Mouse (Mus musculus) CH12.LX (cell line): ENCODE measurements at regions not wholly inside any gene's neighbourhood (a gene's known extent, or its start where the extent isn't known, plus 50 kb on each side); places are given as distances from the start of the nearest gene placed in this dataset.

Experiments used
- DNase-seq: peaks from one replicate; pipeline ENCODE4 v3.0.0-alpha.2; 2013; ENCODE audit errors: extremely low read depth
- H3K27ac ChIP-seq: 2 replicates; pipeline ENCODE4 v1.5.1; 2012; ENCODE audit warnings: low read depth, mild to moderate bottlenecking, control low read depth, moderate library complexity; ENCODE audit not compliant: insufficient read depth
- H3K27me3 ChIP-seq: replicated peaks from 2 replicates; pipeline ENCODE3; 2012; ENCODE audit warnings: inconsistent platforms
- H3K36me3 ChIP-seq, 2 experiments: replicated peaks in 1 of 2; 2 replicates each; pipeline versions ENCODE3 to v1.6.1; 2012; ENCODE audit warnings: inconsistent platforms in 1 of 2, low read length in 1 of 2, mild to moderate bottlenecking in 1 of 2, mixed read lengths in 1 of 2, moderate library complexity in 1 of 2; ENCODE audit not compliant: control insufficient read depth in 1 of 2, insufficient read depth in 1 of 2
- H3K4me1 ChIP-seq, 2 experiments: 2 replicates each; pipeline ENCODE4 v1.6.1; 2012; ENCODE audit warnings: inconsistent platforms in 1 of 2, moderate library complexity in 1 of 2; ENCODE audit not compliant: insufficient read depth in 2 of 2, control insufficient read depth in 1 of 2
- H3K4me2 ChIP-seq: 2 replicates; pipeline ENCODE4 v1.6.1; 2012; ENCODE audit warnings: low read depth, mild to moderate bottlenecking, control low read depth; ENCODE audit not compliant: poor library complexity, insufficient read depth, severe bottlenecking
- H3K4me3 ChIP-seq, 3 experiments: fragments of 150-350 bp in 1 of 3; sonication (generic) in 1 of 3; replicated peaks in 1 of 3; 2 replicates each; pipeline versions ENCODE3 to v1.5.1; 2011 to 2012; ENCODE audit warnings: low read depth in 2 of 3, low read length in 2 of 3, mild to moderate bottlenecking in 2 of 3, moderate library complexity in 2 of 3, control low read depth in 1 of 3, improper control_type of control experiment in 1 of 3, inconsistent platforms in 1 of 3, mixed read lengths in 1 of 3; ENCODE audit not compliant: poor library complexity in 1 of 3
- H3K79me2 ChIP-seq: replicated peaks from 2 replicates; pipeline ENCODE4 v1.6.1; 2012; ENCODE audit warnings: mild to moderate bottlenecking, moderate library complexity; ENCODE audit not compliant: control insufficient read depth, poor library complexity, insufficient read depth, severe bottlenecking; ENCODE audit errors: extremely low read depth
- H3K9ac ChIP-seq: 2 replicates; pipeline ENCODE4 v1.6.1; 2012; ENCODE audit warnings: low read depth, mild to moderate bottlenecking, control low read depth, moderate library complexity; ENCODE audit not compliant: insufficient read depth
- H3K9me3 ChIP-seq: replicated peaks from 2 replicates; pipeline ENCODE3; 2012; ENCODE audit warnings: low read length, inconsistent platforms, mixed read lengths
- CHD2 ChIP-seq: IDR thresholded peaks from 2 replicates; pipeline ENCODE4 v1.6.1; 2011; ENCODE audit warnings: low read length, improper control_type of control experiment
- CTCF ChIP-seq, 2 experiments: IDR thresholded peaks in 1 of 2; conservative IDR thresholded peaks in 1 of 2; 2 replicates each; pipeline ENCODE4 v1.5.1; 2011 to 2012; ENCODE audit warnings: low read depth in 2 of 2, low read length in 2 of 2, improper control_type of control experiment in 1 of 2, inconsistent platforms in 1 of 2, mild to moderate bottlenecking in 1 of 2, moderate library complexity in 1 of 2
- ELF1 ChIP-seq: IDR thresholded peaks from 2 replicates; pipeline ENCODE4 v1.6.1; 2014; ENCODE audit warnings: low read depth, mild to moderate bottlenecking, inconsistent platforms, low read length, improper control_type of control experiment
- ETS1 ChIP-seq: conservative IDR thresholded peaks from 2 replicates; pipeline ENCODE4 v1.6.1; 2012; ENCODE audit warnings: low read depth, mild to moderate bottlenecking, inconsistent platforms, low read length, improper control_type of control experiment, moderate library complexity
- HCFC1 ChIP-seq: IDR thresholded peaks from 2 replicates; pipeline ENCODE4 v1.6.1; 2012; ENCODE audit warnings: low read depth, mild to moderate bottlenecking, inconsistent platforms, low read length, improper control_type of control experiment
- JUND ChIP-seq: conservative IDR thresholded peaks from 2 replicates; pipeline ENCODE4 v1.6.1; 2011; ENCODE audit warnings: low read depth, low read length, improper control_type of control experiment
- KAT2A ChIP-seq: IDR thresholded peaks from 2 replicates; pipeline ENCODE4 v1.6.1; 2012; ENCODE audit warnings: low read length, improper control_type of control experiment, inconsistent platforms; ENCODE audit not compliant: insufficient replicate concordance
- MAFK ChIP-seq: IDR thresholded peaks from 2 replicates; pipeline ENCODE4 v1.6.1; 2011; ENCODE audit warnings: low read length, improper control_type of control experiment; ENCODE audit not compliant: insufficient replicate concordance
- MAX ChIP-seq: IDR thresholded peaks from 2 replicates; pipeline ENCODE4 v1.6.1; 2011; ENCODE audit warnings: low read length, improper control_type of control experiment
- NELFE ChIP-seq: IDR thresholded peaks from 2 replicates; pipeline ENCODE4 v1.6.1; 2011; ENCODE audit warnings: low read depth, low read length, improper control_type of control experiment
- NRF1 ChIP-seq: IDR thresholded peaks from 2 replicates; pipeline ENCODE4 v1.6.1; 2014; ENCODE audit warnings: low read depth, mild to moderate bottlenecking, inconsistent platforms, low read length, improper control_type of control experiment, moderate library complexity
- PAX5 ChIP-seq: IDR thresholded peaks from 2 replicates; pipeline ENCODE4 v1.6.1; 2012; ENCODE audit warnings: low read length, inconsistent platforms, mixed read lengths
- RAD21 ChIP-seq: IDR thresholded peaks from 2 replicates; pipeline ENCODE4 v1.6.1; 2011; ENCODE audit warnings: low read depth, mild to moderate bottlenecking, low read length, improper control_type of control experiment, moderate library complexity
- RCOR1 ChIP-seq: conservative IDR thresholded peaks from 2 replicates; pipeline ENCODE4 v1.6.1; 2012; ENCODE audit warnings: low read depth, mild to moderate bottlenecking, inconsistent platforms, low read length, improper control_type of control experiment
- SIN3A ChIP-seq: IDR thresholded peaks from 2 replicates; pipeline ENCODE4 v1.6.1; 2012; ENCODE audit warnings: low read length, improper control_type of control experiment, inconsistent platforms
- UBTF ChIP-seq: IDR thresholded peaks from 2 replicates; pipeline ENCODE4 v1.6.1; 2012; ENCODE audit warnings: low read depth, mild to moderate bottlenecking, inconsistent platforms, low read length, improper control_type of control experiment, moderate library complexity
- USF1 ChIP-seq: IDR thresholded peaks from 2 replicates; pipeline ENCODE4 v1.6.1; 2014; ENCODE audit warnings: low read depth, mild to moderate bottlenecking, inconsistent platforms, low read length, improper control_type of control experiment
- ZC3H11A ChIP-seq: IDR thresholded peaks from 2 replicates; pipeline ENCODE4 v1.6.1; 2012; ENCODE audit warnings: low read depth, mild to moderate bottlenecking, inconsistent platforms, low read length, improper control_type of control experiment
- ZKSCAN1 ChIP-seq: IDR thresholded peaks from 2 replicates; pipeline ENCODE4 v1.6.1; 2012; ENCODE audit warnings: low read depth, inconsistent platforms, low read length, improper control_type of control experiment, borderline replicate concordance
- dilution Hi-C: fragments of 300-500 bp; cut with MboI; formaldehyde crosslinking; loops from 2 replicates; pipeline ENCODE4 v1.14.3; 2020; ENCODE audit warnings: low sequenced_read_pairs; ENCODE audit not compliant: extremely low pct_unique_long_range_greater_than_20kb, extremely low pct_ligation_motif_present
- in situ Hi-C: fragments of 300-500 bp; cut with MboI; formaldehyde crosslinking; loops from 3 replicates; pipeline ENCODE4 v1.14.3; 2019; ENCODE audit warnings: low sequenced_read_pairs, low pct_ligation_motif_present, low pct_unique_long_range_greater_than_20kb, mixed read lengths

DNA sequence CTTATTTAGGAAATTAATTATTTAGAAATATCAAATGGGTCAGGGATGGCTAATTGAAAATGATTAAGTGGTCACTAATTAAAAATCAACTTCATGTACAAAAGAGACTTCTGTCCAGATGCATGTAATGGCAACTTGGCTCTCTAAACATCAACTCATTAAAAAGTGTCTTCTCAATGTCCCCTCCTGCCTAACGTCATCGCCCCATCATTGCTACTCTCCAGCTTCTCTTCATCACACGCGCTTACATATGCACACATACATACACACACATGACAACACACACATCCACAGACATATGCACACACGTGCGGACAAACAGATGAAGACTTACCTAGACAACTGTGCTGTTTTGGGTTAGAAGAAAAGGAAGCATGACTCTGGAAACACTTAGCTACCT is 476.1 kb upstream of the Pbx1 start:
- H3K4me3 ChIP-seq: no peak overlapping the region
- DNase-seq: no peak
- no peak overlapping the region for H3K9ac ChIP-seq
- H3K9me3 ChIP-seq: peaks cover 41% of the 10 kb centered on the region
- in situ Hi-C loops: no loop called here
- TF ChIP-seq NRF1: no peak
- TF ChIP-seq ETS1: no peak
- TF ChIP-seq CHD2: no peak
- TF ChIP-seq UBTF: no peak
- TF ChIP-seq KAT2A: no peak
- TF ChIP-seq NELFE: no peak
- TF ChIP-seq MAX: no peak
- no peak for TF ChIP-seq RCOR1
- TF ChIP-seq ZC3H11A: no peak
- no peaks in the 10 kb centered on the region for H3K79me2 ChIP-seq
- no peaks in the 10 kb centered on the region for H3K27me3 ChIP-seq
- H3K36me3 ChIP-seq: no peaks in the 10 kb centered on the region
- no peaks in the 10 kb centered on the region for H3K4me1 ChIP-seq
- dilution Hi-C loops: no loop called here
- no peak overlapping the region for H3K4me2 ChIP-seq
- H3K27ac ChIP-seq: no peak overlapping the region

DNA sequence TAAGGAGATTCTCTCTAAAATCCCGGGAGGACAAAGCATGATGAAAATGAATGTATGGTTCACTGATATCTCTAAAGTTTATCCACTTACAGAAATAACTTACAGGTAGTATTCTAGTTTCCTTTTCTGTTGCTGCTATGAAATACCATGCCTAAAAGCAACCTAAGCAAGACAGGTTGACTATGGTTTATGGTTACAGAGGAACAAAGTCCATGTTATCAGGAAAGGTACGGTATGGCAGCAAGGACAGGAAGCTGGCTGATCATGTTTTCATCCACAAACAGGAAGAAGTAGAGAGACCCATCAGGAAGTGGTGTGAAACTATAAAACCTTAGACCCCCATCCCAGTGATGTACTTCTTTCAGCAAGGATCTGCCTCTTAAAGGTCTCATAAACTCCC is 466.4 kb upstream of the Pbx1 start:
- peaks cover 22% of the 10 kb centered on the region for H3K9me3 ChIP-seq
- TF ChIP-seq UBTF (no peak), MAFK (no peak), SIN3A (no peak), USF1 (no peak), PAX5 (no peak), ELF1 (no peak), HCFC1 (no peak), ZKSCAN1 (no peak), RAD21 (no peak), JUND (no peak), CTCF (conservative IDR thresholded peaks at IDR 0.05 in 1 of 2, IDR thresholded peaks at IDR 0.05 in 1 of 2; ENCODE audit: low read depth in 2 of 2, low read length in 2 of 2) (no peak)
- H3K27ac ChIP-seq: no peak overlapping the region
- H3K27me3 ChIP-seq: no peaks in the 10 kb centered on the region
- no peak overlapping the region for H3K4me2 ChIP-seq
- H3K79me2 ChIP-seq: no peaks in the 10 kb centered on the region
- in situ Hi-C loops: no loop called here
- H3K36me3 ChIP-seq: no peaks in the 10 kb centered on the region
- dilution Hi-C loops: no loop called here
- no peaks in the 10 kb centered on the region for H3K4me1 ChIP-seq
- no peak for DNase-seq
- H3K9ac ChIP-seq: no peak overlapping the region
- no peak overlapping the region for H3K4me3 ChIP-seq
